Mouse (Mus musculus) heart, embryonic 12.5 days (tissue): ENCODE data around the gene Lgr4. TPM values are rescaled to one million over a fixed set of nuclear protein-coding genes. Genes with fewer than 3 reads are reported as not detected.
A peak's percentile ranks its signal among the peaks of the same experiment; 100 is the strongest.

Source experiments
- ATAC-seq: fragments of 200-750 bp; cut with Nextera tagmentation; 2 replicates; pipeline ENCODE4 v1.8.0; 2017; ENCODE audit warnings: moderate TSS enrichment, moderate library complexity; ENCODE audit not compliant: insufficient number of reproducible peaks, low FRiP score
- H3K27ac ChIP-seq: fragments of 300-500 bp; sonication (generic); 2 replicates; pipeline ENCODE4 v1.5.1; 2016; ENCODE audit warnings: mild to moderate bottlenecking, moderate library complexity; ENCODE audit not compliant: poor library complexity, severe bottlenecking
- H3K27me3 ChIP-seq: fragments of 300-500 bp; sonication (generic); replicated peaks from 2 replicates; pipeline ENCODE4 v1.6.1; 2016; ENCODE audit warnings: mild to moderate bottlenecking, moderate library complexity
- H3K36me3 ChIP-seq: fragments of 300-500 bp; sonication (generic); 2 replicates; pipeline ENCODE4 v1.6.1; 2016; ENCODE audit warnings: mild to moderate bottlenecking, moderate library complexity
- H3K4me1 ChIP-seq: fragments of 300-500 bp; sonication (generic); replicated peaks from 2 replicates; pipeline ENCODE4 v1.6.1; 2016; ENCODE audit warnings: mild to moderate bottlenecking
- H3K4me2 ChIP-seq: fragments of 300-500 bp; sonication (generic); 2 replicates; pipeline ENCODE4 v1.6.1; 2016; ENCODE audit warnings: mild to moderate bottlenecking, moderate library complexity
- H3K4me3 ChIP-seq: fragments of 300-500 bp; sonication (generic); 2 replicates; pipeline ENCODE4 v1.5.1; 2016; ENCODE audit warnings: mild to moderate bottlenecking
- H3K9ac ChIP-seq: fragments of 300-500 bp; sonication (generic); 2 replicates; pipeline ENCODE4 v1.6.1; 2016; ENCODE audit warnings: mild to moderate bottlenecking, moderate library complexity
- H3K9me3 ChIP-seq: fragments of 300-500 bp; sonication (generic); replicated peaks from 2 replicates; pipeline ENCODE4 v1.6.1; 2016; ENCODE audit warnings: mild to moderate bottlenecking, moderate library complexity
- WGBS: fragments of 180-500 bp; shearing (Covaris S2); methylation state at CpG from one replicate; pipeline ENCODE4 v1.1.7; 2016; 5-methylcytosine and 5-hydroxymethylcytosine counted together
- polyA plus RNA-seq: library from polyadenylated mRNA; unstranded; fragments of >200 nt; fragmentation: Nextera tagmentation; extraction: Ambion mirVana; gene quantifications from 2 replicates; pipeline ENCODE4 v1.2.1, GENCODE M21; 2016

Gene Lgr4
- polyA plus RNA-seq, 1 experiment from 2014 or later, result 15.1 TPM

- 57% methylated on average over 8 of the region's 8 CpGs for WGBS
- Histone ChIP-seq H3K4me1 (peaks cover 30% of the 10 kb centered on the region), H3K27ac (peak overlapping the region; percentile 48)
These were observed 4.0 kb downstream of the Lgr4 start for GRCm38 (mm10) chr2:109921298-109922035.

GRCm38 (mm10) chr2:109922306-109922705 lies 4.9 kb downstream of the Lgr4 start:
- no peak overlapping the region for H3K4me3 ChIP-seq
- no peak for ATAC-seq
- no peaks in the 10 kb centered on the region for H3K27me3 ChIP-seq
- peaks cover 4% of the 10 kb centered on the region; the same call in 1 of the 2 replicates for H3K36me3 ChIP-seq
- H3K9me3 ChIP-seq, result no peaks in the 10 kb centered on the region
- H3K4me1 ChIP-seq, result peaks cover 30% of the 10 kb centered on the region
- H3K4me2 ChIP-seq, result no peak overlapping the region
- 77% methylated on average over 3 of the region's 3 CpGs for WGBS
- no peak overlapping the region for H3K9ac ChIP-seq
- no peak overlapping the region for H3K27ac ChIP-seq

More at GRCm38 (mm10) chr2:109921298-109922035, 4.0 kb downstream of the Lgr4 start:
- Histone ChIP-seq H3K27me3 (no peaks in the 10 kb centered on the region), H3K4me2 (no peak overlapping the region), H3K9me3 (no peaks in the 10 kb centered on the region), H3K9ac (0 out of 2 replicates have a peak overlapping the region, but pooled peaks have one; percentile 31), H3K4me3 (no peak overlapping the region), H3K36me3 (peaks cover 4% of the 10 kb centered on the region; the same call in 1 of the 2 replicates)
- ATAC-seq, result no peak

- Histone ChIP-seq H3K27me3 (no peaks in the 10 kb centered on the region), H3K4me1 (peaks cover 33% of the 10 kb centered on the region), H3K9me3 (no peaks in the 10 kb centered on the region), H3K9ac (no peak overlapping the region), H3K4me3 (no peak overlapping the region), H3K27ac (no peak overlapping the region), H3K4me2 (no peak overlapping the region), H3K36me3 (peaks cover 4% of the 10 kb centered on the region; the same call in 1 of the 2 replicates)
- ATAC-seq, result no peak
- 80% methylated on average over 3 of the region's 3 CpGs for WGBS
These were observed 5.6 kb downstream of the Lgr4 start for GRCm38 (mm10) chr2:109923031-109923430.

DNA sequence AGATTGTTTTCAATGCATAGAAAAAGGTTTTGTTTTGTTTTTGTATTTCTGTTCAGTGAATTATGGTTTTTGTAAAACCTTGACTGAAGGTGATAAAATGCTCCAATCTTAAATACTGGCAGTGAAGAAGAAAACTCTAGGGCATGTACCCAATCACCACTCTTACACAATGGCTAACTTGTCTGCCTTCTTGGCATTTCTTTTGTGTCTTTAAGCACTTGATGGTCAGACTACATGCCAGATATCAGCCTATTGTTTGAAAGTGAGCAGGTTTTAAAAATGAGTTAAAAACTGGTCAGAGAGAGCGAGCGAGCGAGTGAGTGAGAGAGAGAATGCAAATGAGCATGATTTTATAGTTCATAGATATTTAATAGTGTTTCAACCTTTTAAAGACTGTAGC lies 6.5 kb downstream of the Lgr4 start:
- Histone ChIP-seq H3K4me1 (peaks cover 35% of the 10 kb centered on the region), H3K4me3 (no peak overlapping the region), H3K27me3 (no peaks in the 10 kb centered on the region), H3K27ac (no peak overlapping the region), H3K4me2 (no peak overlapping the region), H3K9me3 (no peaks in the 10 kb centered on the region), H3K9ac (no peak overlapping the region), H3K36me3 (peaks cover 4% of the 10 kb centered on the region; the same call in 1 of the 2 replicates)
- WGBS, result 84% methylated on average over 3 of the region's 3 CpGs
- ATAC-seq, result no peak

GRCm38 (mm10) chr2:109926984-109927383 lies 9.5 kb downstream of the Lgr4 start:
- no peaks in the 10 kb centered on the region for H3K9me3 ChIP-seq
- no peak overlapping the region for H3K4me3 ChIP-seq
- H3K27ac ChIP-seq, result no peak overlapping the region
- no peak overlapping the region for H3K4me2 ChIP-seq
- peaks cover 4% of the 10 kb centered on the region; the same call in 1 of the 2 replicates for H3K36me3 ChIP-seq
- no peak overlapping the region for H3K9ac ChIP-seq
- WGBS, result 90% methylated on average over 4 of the region's 4 CpGs
- peaks cover 21% of the 10 kb centered on the region for H3K4me1 ChIP-seq
- H3K27me3 ChIP-seq, result no peaks in the 10 kb centered on the region
- ATAC-seq, result no peak

GRCm38 (mm10) chr2:109927446-109927845 lies 10.0 kb downstream of the Lgr4 start:
- Histone ChIP-seq H3K9ac (no peak overlapping the region), H3K27me3 (no peaks in the 10 kb centered on the region), H3K4me3 (no peak overlapping the region), H3K4me1 (peaks cover 26% of the 10 kb centered on the region), H3K9me3 (no peaks in the 10 kb centered on the region), H3K27ac (no peak overlapping the region), H3K36me3 (peaks cover 4% of the 10 kb centered on the region; the same call in 1 of the 2 replicates), H3K4me2 (no peak overlapping the region)
- ATAC-seq, result no peak
- 86% methylated on average over 7 of the region's 7 CpGs for WGBS

DNA sequence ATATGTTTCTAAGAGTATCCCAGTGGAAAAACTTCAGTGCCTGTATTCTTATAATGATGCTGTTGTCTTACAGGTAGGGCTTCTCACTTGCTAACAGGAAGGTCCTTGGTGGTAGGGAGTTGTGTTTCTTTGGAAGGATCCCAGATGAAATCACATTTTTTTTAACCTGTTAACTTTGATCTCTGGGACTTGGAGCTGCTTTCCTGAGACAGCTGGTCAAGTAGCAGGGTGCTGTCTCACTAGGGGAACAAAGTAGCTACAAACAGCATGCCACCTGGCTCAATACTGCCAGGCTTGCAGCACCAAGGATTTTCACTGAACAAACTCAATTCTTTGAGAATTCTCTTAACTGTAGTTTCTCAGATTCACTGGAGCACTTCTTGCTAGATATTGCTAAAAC lies 10.4 kb downstream of the Lgr4 start:
- H3K9me3 ChIP-seq, result no peaks in the 10 kb centered on the region
- H3K36me3 ChIP-seq, result peaks cover 4% of the 10 kb centered on the region; the same call in 1 of the 2 replicates
- H3K4me2 ChIP-seq, result no peak overlapping the region
- no peak for ATAC-seq
- no peak overlapping the region for H3K9ac ChIP-seq
- no peak overlapping the region for H3K27ac ChIP-seq
- H3K27me3 ChIP-seq, result no peaks in the 10 kb centered on the region
- peaks cover 30% of the 10 kb centered on the region for H3K4me1 ChIP-seq
- no peak overlapping the region for H3K4me3 ChIP-seq

DNA sequence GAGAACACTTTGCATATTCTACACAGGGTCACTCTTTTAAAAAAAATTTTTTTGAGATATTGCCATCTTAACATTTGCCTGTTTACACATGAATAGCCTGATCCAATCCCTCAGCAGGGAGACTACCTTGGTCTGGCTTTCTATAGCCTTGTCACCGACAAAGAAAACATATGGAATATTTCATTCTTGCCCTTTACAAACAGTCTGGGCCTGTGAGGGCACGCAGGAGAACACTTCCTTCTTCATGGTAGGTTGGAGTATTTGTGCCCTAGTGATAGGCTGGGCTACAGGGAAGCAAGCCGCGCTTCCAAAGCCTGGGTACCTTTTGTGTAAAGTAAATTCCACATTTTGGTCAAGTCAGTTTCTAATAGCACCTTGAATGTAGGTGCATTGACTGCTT lies 11.3 kb downstream of the Lgr4 start:
- H3K4me1 ChIP-seq, result peaks cover 39% of the 10 kb centered on the region
- WGBS, result 47% methylated on average over 4 of the region's 4 CpGs
- ATAC-seq, result no peak

GRCm38 (mm10) chr2:109929256-109929655 lies 11.8 kb downstream of the Lgr4 start:
- ATAC-seq, result no peak
- no peaks in the 10 kb centered on the region for H3K9me3 ChIP-seq
- 21% methylated on average over 3 of the region's 3 CpGs for WGBS
- H3K36me3 ChIP-seq, result peaks cover 4% of the 10 kb centered on the region; the same call in 1 of the 2 replicates
- H3K27ac ChIP-seq, result peak overlapping the region; percentile 60
- no peak overlapping the region for H3K4me3 ChIP-seq
- peaks cover 43% of the 10 kb centered on the region for H3K4me1 ChIP-seq
- H3K27me3 ChIP-seq, result no peaks in the 10 kb centered on the region
- 0 out of 2 replicates have a peak overlapping the region, but pooled peaks have one; percentile 18 for H3K9ac ChIP-seq
- H3K4me2 ChIP-seq, result no peak overlapping the region; the same call in 1 of the 2 replicates

More for the DNA sequence above, 11.3 kb downstream of the Lgr4 start:
- Histone ChIP-seq H3K36me3 (peaks cover 4% of the 10 kb centered on the region; the same call in 1 of the 2 replicates), H3K4me2 (no peak overlapping the region; the same call in 1 of the 2 replicates), H3K27ac (0 out of 2 replicates have a peak overlapping the region, but pooled peaks have one; percentile 60), H3K27me3 (no peaks in the 10 kb centered on the region), H3K9me3 (no peaks in the 10 kb centered on the region), H3K9ac (0 out of 2 replicates have a peak overlapping the region, but pooled peaks have one; percentile 18), H3K4me3 (no peak overlapping the region)

DNA sequence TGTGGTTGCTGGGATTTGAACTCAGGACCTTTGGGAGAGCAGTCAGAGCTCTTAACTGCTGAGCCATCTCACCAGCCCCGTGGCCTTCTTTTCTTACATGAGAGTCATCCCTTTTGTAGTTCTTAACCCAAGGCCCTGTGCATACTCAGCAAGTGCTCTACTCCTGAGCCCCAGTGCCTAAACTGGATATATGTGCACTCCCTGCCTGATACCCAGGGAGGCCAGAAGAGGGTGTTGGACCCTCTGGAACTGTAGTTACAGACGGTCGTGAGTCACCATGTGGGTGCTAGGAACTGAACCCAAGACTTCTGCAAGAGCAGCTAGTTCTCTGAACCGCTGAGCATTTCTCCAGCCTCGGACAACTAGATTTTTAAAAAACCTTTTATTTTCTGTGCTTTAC lies 12.9 kb downstream of the Lgr4 start:
- no peak for ATAC-seq
- Histone ChIP-seq H3K9ac (no peak overlapping the region), H3K4me1 (peaks cover 52% of the 10 kb centered on the region), H3K4me3 (no peak overlapping the region), H3K27ac (no peak overlapping the region), H3K4me2 (no peak overlapping the region), H3K9me3 (no peaks in the 10 kb centered on the region), H3K27me3 (no peaks in the 10 kb centered on the region), H3K36me3 (peaks cover 4% of the 10 kb centered on the region; the same call in 1 of the 2 replicates)
- 94% methylated on average over 5 of the region's 5 CpGs for WGBS

DNA sequence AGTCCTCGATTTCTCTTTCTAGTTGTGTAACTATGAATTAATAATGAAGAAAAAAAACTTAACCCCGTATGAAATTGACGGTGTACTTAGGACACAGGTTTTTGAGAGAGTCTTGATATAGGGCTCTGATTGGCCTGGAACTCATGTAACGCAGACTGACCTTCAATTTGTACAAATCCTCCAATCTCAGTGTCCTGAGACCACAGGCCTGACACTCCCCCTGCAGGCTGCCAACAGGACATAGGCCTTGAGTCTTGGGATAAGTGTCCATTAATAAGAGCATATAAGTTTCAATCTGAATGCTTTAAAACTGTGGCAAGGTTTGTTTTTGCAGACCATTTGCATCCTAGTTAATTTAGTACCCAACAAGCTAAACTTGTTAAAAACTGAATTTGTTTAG lies 13.3 kb downstream of the Lgr4 start:
- no peaks in the 10 kb centered on the region for H3K27me3 ChIP-seq
- peaks cover 4% of the 10 kb centered on the region; the same call in 1 of the 2 replicates for H3K36me3 ChIP-seq
- ATAC-seq, result no peak
- no peak overlapping the region for H3K9ac ChIP-seq
- 92% methylated on average over 4 of the region's 4 CpGs for WGBS
- no peak overlapping the region for H3K4me3 ChIP-seq
- no peak overlapping the region for H3K4me2 ChIP-seq
- peaks cover 55% of the 10 kb centered on the region for H3K4me1 ChIP-seq
- H3K9me3 ChIP-seq, result no peaks in the 10 kb centered on the region
- H3K27ac ChIP-seq, result no peak overlapping the region
